Mouse (Mus musculus) hindbrain, embryonic 13.5 days (tissue): ENCODE data around the gene Lrrc74b. TPM values are rescaled to one million over a fixed set of nuclear protein-coding genes. Genes with fewer than 3 reads are reported as not detected.

Source experiments
- ATAC-seq: fragments of 200-750 bp; cut with Nextera tagmentation; 2 replicates; pipeline ENCODE4 v1.8.0; 2017; ENCODE audit warnings: moderate TSS enrichment; ENCODE audit not compliant: low FRiP score
- H3K27ac ChIP-seq: fragments of 300-500 bp; sonication (generic); 2 replicates; pipeline ENCODE4 v1.5.1; 2015; ENCODE audit warnings: inconsistent platforms, mild to moderate bottlenecking, moderate library complexity
- H3K27me3 ChIP-seq: fragments of 300-500 bp; sonication (generic); 2 replicates; pipeline ENCODE4 v1.6.1; 2015; ENCODE audit warnings: mild to moderate bottlenecking, inconsistent platforms
- H3K36me3 ChIP-seq: fragments of 300-500 bp; sonication (generic); 2 replicates; pipeline ENCODE4 v1.6.1; 2015; ENCODE audit warnings: mild to moderate bottlenecking, inconsistent platforms
- H3K4me1 ChIP-seq: fragments of 300-500 bp; sonication (generic); replicated peaks from 2 replicates; pipeline ENCODE4 v1.6.1; 2015; ENCODE audit warnings: inconsistent platforms
- H3K4me2 ChIP-seq: fragments of 300-500 bp; sonication (generic); 2 replicates; pipeline ENCODE4 v1.6.1; 2015; ENCODE audit warnings: inconsistent platforms, mild to moderate bottlenecking, moderate library complexity
- H3K4me3 ChIP-seq: fragments of 300-500 bp; sonication (generic); 2 replicates; pipeline ENCODE4 v1.5.1; 2015; ENCODE audit warnings: mild to moderate bottlenecking, inconsistent platforms
- H3K9ac ChIP-seq: fragments of 300-500 bp; sonication (generic); 2 replicates; pipeline ENCODE4 v1.6.1; 2015; ENCODE audit warnings: mild to moderate bottlenecking, inconsistent platforms
- H3K9me3 ChIP-seq: fragments of 300-500 bp; sonication (generic); 2 replicates; pipeline ENCODE4 v1.6.1; 2016; ENCODE audit warnings: inconsistent platforms
- WGBS: fragments of 180-500 bp; shearing (Covaris S2); methylation state at CpG from one replicate; pipeline ENCODE4 v1.1.7; 2015; 5-methylcytosine and 5-hydroxymethylcytosine counted together
- polyA plus RNA-seq: library from polyadenylated mRNA; unstranded; fragments of >200 nt; fragmentation: Nextera tagmentation; extraction: Ambion mirVana; gene quantifications from 2 replicates; pipeline ENCODE4 v1.2.1, GENCODE M21; 2015

Lrrc74b gene
- 0.75 and 1.3 TPM in 2 replicates for polyA plus RNA-seq

- Histone ChIP-seq H3K36me3 (no peaks in the 10 kb centered on the region), H3K4me2 (peak within 1 kb of the TSS; percentile 39), H3K4me1 (peaks cover 33% of the 10 kb centered on the region), H3K27me3 (peaks cover 28% of the 10 kb centered on the region), H3K4me3 (peak within 1 kb of the TSS; percentile 20), H3K9me3 (no peaks in the 10 kb centered on the region), H3K27ac (peak within 1 kb of the TSS; percentile 45), H3K9ac (peak within 1 kb of the TSS; percentile 47; the same call in 1 of the 2 replicates)
- ATAC-seq = peak; percentile 71
- WGBS = 1% methylated on average over 22 of the region's 22 CpGs
These were observed at the start of gene Lrrc74b for GRCm38 (mm10) chr16:17561128-17561750. Gene Lrrc74b (minus strand): TSS chr16:17561247.

GRCm38 (mm10) chr16:17605684-17606083, 44.6 kb upstream of the Lrrc74b start:
- Histone ChIP-seq H3K4me2 (no peak overlapping the region), H3K4me1 (no peaks in the 10 kb centered on the region), H3K4me3 (no peak overlapping the region), H3K9me3 (no peaks in the 10 kb centered on the region), H3K27ac (no peak overlapping the region), H3K27me3 (no peaks in the 10 kb centered on the region), H3K9ac (no peak overlapping the region), H3K36me3 (no peaks in the 10 kb centered on the region)
- 78% methylated on average over 5 of the region's 5 CpGs for WGBS
- ATAC-seq = no peak

- Histone ChIP-seq H3K27ac (no peak overlapping the region), H3K4me3 (no peak overlapping the region), H3K27me3 (no peaks in the 10 kb centered on the region), H3K4me1 (no peaks in the 10 kb centered on the region), H3K36me3 (no peaks in the 10 kb centered on the region), H3K9me3 (no peaks in the 10 kb centered on the region), H3K9ac (no peak overlapping the region), H3K4me2 (no peak overlapping the region)
- WGBS = 66% methylated on average over 4 of the region's 4 CpGs
- ATAC-seq = no peak
These were observed 43.9 kb upstream of the Lrrc74b start for GRCm38 (mm10) chr16:17604941-17605340.

- Histone ChIP-seq H3K9me3 (no peaks in the 10 kb centered on the region), H3K4me2 (no peak overlapping the region), H3K4me3 (no peak overlapping the region), H3K27me3 (no peaks in the 10 kb centered on the region), H3K4me1 (no peaks in the 10 kb centered on the region), H3K9ac (no peak overlapping the region), H3K27ac (no peak overlapping the region), H3K36me3 (no peaks in the 10 kb centered on the region)
- ATAC-seq = no peak
- 68% methylated on average over 3 of the region's 3 CpGs for WGBS
These were observed 40.0 kb upstream of the Lrrc74b start for GRCm38 (mm10) chr16:17600944-17601562.

- H3K27ac ChIP-seq = no peak overlapping the region
- no peaks in the 10 kb centered on the region for H3K27me3 ChIP-seq
- ATAC-seq = no peak
- 0 out of 2 replicates have a peak, but pooled peaks cover 5% of the 10 kb centered on the region for H3K9me3 ChIP-seq
- no peak overlapping the region for H3K9ac ChIP-seq
- H3K36me3 ChIP-seq = no peaks in the 10 kb centered on the region
- no peak overlapping the region for H3K4me3 ChIP-seq
- 55% methylated on average over 2 of the region's 2 CpGs for WGBS
- H3K4me2 ChIP-seq = no peak overlapping the region
- no peaks in the 10 kb centered on the region for H3K4me1 ChIP-seq
These were observed 29.7 kb upstream of the Lrrc74b start for GRCm38 (mm10) chr16:17590731-17591130.

GRCm38 (mm10) chr16:17584555-17584954, 23.5 kb upstream of the Lrrc74b start:
- H3K9ac ChIP-seq = no peak overlapping the region
- H3K27ac ChIP-seq = no peak overlapping the region
- no peaks in the 10 kb centered on the region for H3K36me3 ChIP-seq
- H3K4me1 ChIP-seq = no peaks in the 10 kb centered on the region
- no peak overlapping the region for H3K4me2 ChIP-seq
- 0 out of 2 replicates have a peak, but pooled peaks cover 5% of the 10 kb centered on the region for H3K9me3 ChIP-seq
- WGBS = 85% methylated on average over 7 of the region's 7 CpGs
- no peak for ATAC-seq
- no peaks in the 10 kb centered on the region for H3K27me3 ChIP-seq
- no peak overlapping the region for H3K4me3 ChIP-seq

GRCm38 (mm10) chr16:17583064-17583463, 22.0 kb upstream of the Lrrc74b start, which contains the start of gene Slc7a4:
Gene Slc7a4 (minus strand): TSS chr16:17583214.
- ATAC-seq = no peak
- 0 out of 2 replicates have a peak, but pooled peaks cover under 1% of the 10 kb centered on the region for H3K9me3 ChIP-seq
- peaks cover 7% of the 10 kb centered on the region for H3K27me3 ChIP-seq
- no peaks in the 10 kb centered on the region for H3K36me3 ChIP-seq
- no peak within 1 kb of the TSS for H3K9ac ChIP-seq
- H3K4me3 ChIP-seq = no peak within 1 kb of the TSS
- 11% methylated on average over 8 of the region's 8 CpGs for WGBS
- H3K4me2 ChIP-seq = no peak within 1 kb of the TSS
- no peaks in the 10 kb centered on the region for H3K4me1 ChIP-seq
- H3K27ac ChIP-seq = no peak within 1 kb of the TSS

GRCm38 (mm10) chr16:17576825-17577215, 15.8 kb upstream of the Lrrc74b start:
- H3K27me3 ChIP-seq = peaks cover 54% of the 10 kb centered on the region
- WGBS = 17% methylated on average over 8 of the region's 8 CpGs
- no peaks in the 10 kb centered on the region for H3K36me3 ChIP-seq
- peak overlapping the region; percentile 72; the same call in 1 of the 2 replicates for H3K27ac ChIP-seq
- H3K4me1 ChIP-seq = peaks cover 20% of the 10 kb centered on the region
- no peaks in the 10 kb centered on the region for H3K9me3 ChIP-seq
- H3K4me2 ChIP-seq = peak overlapping the region; percentile 75
- peak overlapping the region; percentile 74 for H3K9ac ChIP-seq
- H3K4me3 ChIP-seq = peak overlapping the region; percentile 53
- no peak for ATAC-seq

- Histone ChIP-seq H3K9me3 (no peaks in the 10 kb centered on the region), H3K27me3 (peaks cover 54% of the 10 kb centered on the region), H3K4me3 (peak overlapping the region; percentile 53), H3K9ac (peak overlapping the region; percentile 74), H3K4me1 (peaks cover 20% of the 10 kb centered on the region), H3K27ac (peak overlapping the region; percentile 72), H3K36me3 (no peaks in the 10 kb centered on the region), H3K4me2 (peak overlapping the region; percentile 75)
- WGBS = 16% methylated on average over 43 of the region's 45 CpGs
- ATAC-seq = peak; percentile 83
These were observed 15.1 kb upstream of the Lrrc74b start for GRCm38 (mm10) chr16:17575870-17576824.

- Histone ChIP-seq H3K36me3 (no peaks in the 10 kb centered on the region), H3K4me2 (no peak overlapping the region), H3K27ac (no peak overlapping the region), H3K9me3 (no peaks in the 10 kb centered on the region), H3K9ac (no peak overlapping the region), H3K4me3 (no peak overlapping the region), H3K4me1 (peaks cover 13% of the 10 kb centered on the region), H3K27me3 (peaks cover 22% of the 10 kb centered on the region)
- no peak for ATAC-seq
- WGBS = 38% methylated on average over 4 of the region's 4 CpGs
These were observed 5.1 kb upstream of the Lrrc74b start for GRCm38 (mm10) chr16:17566186-17566585.

- no peak overlapping the region for H3K27ac ChIP-seq
- no peak overlapping the region for H3K4me2 ChIP-seq
- H3K9ac ChIP-seq = no peak overlapping the region
- H3K4me3 ChIP-seq = no peak overlapping the region
- ATAC-seq = no peak
- WGBS = 69% methylated on average over 3 of the region's 3 CpGs
- no peaks in the 10 kb centered on the region for H3K9me3 ChIP-seq
- peaks cover 18% of the 10 kb centered on the region for H3K4me1 ChIP-seq
- no peaks in the 10 kb centered on the region for H3K36me3 ChIP-seq
- peaks cover 28% of the 10 kb centered on the region for H3K27me3 ChIP-seq
These were observed 3.7 kb upstream of the Lrrc74b start for GRCm38 (mm10) chr16:17564771-17565170.

GRCm38 (mm10) chr16:17564221-17564620, 3.2 kb upstream of the Lrrc74b start:
- 79% methylated on average over 2 of the region's 2 CpGs for WGBS
- H3K27ac ChIP-seq = no peak overlapping the region
- H3K9ac ChIP-seq = no peak overlapping the region
- no peak overlapping the region for H3K4me3 ChIP-seq
- peaks cover 20% of the 10 kb centered on the region for H3K4me1 ChIP-seq
- H3K9me3 ChIP-seq = no peaks in the 10 kb centered on the region
- H3K36me3 ChIP-seq = no peaks in the 10 kb centered on the region
- peaks cover 29% of the 10 kb centered on the region for H3K27me3 ChIP-seq
- ATAC-seq = no peak
- no peak overlapping the region for H3K4me2 ChIP-seq
